Mouse (Mus musculus): ENCODE measurements at regions not wholly inside any gene's neighbourhood (a gene's known extent, or its start where the extent isn't known, plus 50 kb on each side); places are given as distances from the start of the nearest gene placed in this dataset.

DNA sequence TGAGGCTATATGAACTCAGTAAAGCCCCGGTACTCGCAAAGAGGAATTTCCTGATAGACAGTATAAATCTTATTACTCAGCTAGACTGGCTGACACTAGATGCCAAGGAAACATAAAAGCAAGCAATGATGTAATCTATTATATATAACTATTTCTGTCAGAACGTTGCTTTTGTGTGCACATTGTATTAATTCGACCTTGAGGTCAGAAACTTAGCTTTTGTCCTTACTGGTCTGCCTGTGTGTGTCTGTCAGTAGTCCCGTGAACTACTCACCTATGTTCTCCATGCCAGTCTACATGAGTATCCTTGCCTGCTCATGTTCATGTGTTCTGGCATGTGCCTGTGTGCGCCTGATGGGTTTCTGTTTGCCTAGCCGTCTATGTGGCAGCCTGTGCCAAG, 70.5 kb downstream of the Tmx1 start:
- DNase-seq (ENCODE audit: low spot score): no peak

DNA sequence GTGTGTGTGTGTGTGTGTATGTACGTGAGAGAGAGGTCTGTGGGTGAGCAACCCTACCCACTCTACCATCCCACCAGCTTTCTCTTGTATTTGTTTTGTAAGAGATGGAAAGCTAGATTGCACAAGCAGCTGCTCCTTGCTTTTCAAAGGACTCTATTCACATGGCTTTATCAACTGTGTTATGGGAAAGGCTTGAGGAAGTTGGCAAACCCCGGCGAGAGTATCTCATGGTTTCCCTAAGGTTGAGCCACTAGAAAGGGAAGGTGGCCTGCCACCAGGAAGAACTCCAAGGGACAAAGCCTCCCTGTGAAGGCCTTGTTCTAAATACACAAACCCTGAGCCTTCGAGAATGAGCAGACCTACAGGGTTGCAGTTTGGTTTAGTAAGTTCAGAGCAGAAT, 71.8 kb downstream of the Tmx1 start:
- DNase-seq (ENCODE audit: low spot score): no peak

DNA sequence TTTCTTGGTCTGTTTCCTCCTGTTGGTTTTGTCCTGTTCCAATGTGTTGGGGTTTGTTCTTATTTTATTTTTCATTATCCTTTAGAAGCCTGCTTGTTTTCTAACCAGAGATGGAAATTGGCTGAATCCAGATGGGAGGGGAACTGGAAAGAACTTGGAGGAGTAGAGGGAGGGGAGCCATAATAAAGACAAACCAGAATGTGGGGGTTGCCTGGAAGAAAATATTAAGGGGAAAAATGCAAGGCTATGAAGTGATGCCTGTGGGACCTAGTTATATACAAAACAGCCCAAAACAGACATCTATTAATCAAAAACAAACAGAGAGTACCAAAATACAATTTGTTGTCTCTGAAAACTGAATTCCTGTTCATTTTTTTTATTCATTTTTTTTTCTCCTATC, 78.8 kb downstream of the Tmx1 start:
- no peak for DNase-seq (ENCODE audit: low spot score)

DNA sequence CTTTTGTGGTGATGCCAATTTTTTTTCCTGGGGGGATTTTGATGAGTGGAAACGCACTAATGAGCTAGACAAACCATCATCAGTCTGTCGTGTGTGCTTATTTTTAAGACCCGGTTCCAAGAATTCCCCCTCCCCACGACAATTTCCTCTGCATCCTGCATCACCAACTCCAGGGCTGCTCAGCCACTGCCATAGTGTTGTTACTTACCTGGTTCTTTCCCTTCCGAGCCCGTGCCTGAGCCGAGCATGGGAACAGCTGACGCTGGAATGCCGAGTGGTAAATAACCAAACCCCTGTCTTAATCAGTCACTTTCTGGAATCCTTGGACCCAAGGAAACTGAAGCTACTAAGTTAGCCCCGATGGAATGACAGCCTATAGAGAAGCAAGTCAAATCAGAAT, 79.3 kb downstream of the Tmx1 start:
- DNase-seq (ENCODE audit: low spot score): no peak

DNA sequence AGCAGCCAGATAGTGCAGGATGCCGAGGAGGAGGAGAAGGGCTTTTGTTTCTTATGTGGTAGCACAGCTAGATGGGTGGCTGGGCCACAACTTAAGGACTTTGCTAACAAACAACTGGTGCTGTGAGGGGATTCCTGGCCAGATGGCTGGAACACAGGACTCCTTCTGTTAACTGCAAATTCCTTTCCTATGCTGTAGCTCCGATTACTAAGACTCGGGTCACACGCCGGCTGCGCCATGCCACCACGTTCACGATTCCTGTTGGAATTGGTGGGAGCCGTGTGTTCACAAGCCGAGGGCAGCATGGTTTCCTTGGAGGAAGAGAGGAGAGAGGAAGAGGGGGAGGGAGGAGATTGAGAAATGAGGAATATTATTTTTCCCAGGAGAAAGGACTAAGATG, 79.9 kb downstream of the Tmx1 start:
- no peak for DNase-seq (ENCODE audit: low spot score)

DNA sequence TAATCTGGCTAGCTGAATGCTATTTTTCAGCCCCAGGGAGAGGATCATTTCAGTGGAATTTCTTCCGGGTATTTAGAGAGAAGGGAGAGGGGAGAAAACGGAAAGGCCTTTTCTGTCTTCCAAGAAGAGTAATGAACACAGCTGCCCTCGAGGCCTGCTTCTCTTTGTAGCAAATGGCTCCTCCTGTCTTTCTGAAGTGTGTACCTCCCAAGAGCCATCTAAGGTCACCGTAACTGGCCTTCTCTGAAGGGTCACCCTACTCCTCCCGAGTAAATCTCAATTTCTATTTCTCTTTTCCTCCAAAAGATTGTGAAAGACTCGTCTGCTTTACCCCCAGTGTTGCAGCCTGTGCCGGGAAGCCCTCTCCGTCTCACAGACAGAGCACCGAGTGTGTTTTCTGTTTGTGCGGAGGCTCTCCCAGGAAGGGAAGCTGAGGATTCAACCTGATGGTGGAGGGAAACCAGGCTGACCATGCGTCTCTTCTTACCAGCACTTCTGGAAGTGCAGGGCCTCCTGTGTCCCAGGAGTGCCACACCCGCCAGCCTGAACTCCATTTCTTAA, 80.6 kb downstream of the Tmx1 start:
- no peak for DNase-seq (ENCODE audit: low spot score)

DNA sequence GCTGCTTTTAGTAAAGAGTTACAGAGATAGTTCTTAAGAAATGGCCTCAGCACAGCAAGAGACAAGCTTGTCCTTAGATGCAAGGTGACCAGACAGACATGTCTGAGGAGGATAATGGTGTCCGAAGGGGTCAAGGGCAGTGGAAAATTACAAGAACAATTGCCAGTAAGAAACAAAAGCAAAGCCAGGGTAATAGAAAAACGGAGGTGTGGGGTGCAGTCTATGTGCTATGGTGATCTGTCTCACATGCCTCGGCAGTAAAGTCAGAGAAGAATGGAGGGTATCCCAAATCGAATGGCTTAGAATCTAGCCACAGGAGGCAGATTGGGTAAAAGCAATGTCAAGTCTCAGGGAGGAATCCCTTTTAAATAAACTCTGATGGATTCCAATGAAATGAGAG, 86.2 kb downstream of the Tmx1 start:
- no peak for DNase-seq (ENCODE audit: low spot score)

DNA sequence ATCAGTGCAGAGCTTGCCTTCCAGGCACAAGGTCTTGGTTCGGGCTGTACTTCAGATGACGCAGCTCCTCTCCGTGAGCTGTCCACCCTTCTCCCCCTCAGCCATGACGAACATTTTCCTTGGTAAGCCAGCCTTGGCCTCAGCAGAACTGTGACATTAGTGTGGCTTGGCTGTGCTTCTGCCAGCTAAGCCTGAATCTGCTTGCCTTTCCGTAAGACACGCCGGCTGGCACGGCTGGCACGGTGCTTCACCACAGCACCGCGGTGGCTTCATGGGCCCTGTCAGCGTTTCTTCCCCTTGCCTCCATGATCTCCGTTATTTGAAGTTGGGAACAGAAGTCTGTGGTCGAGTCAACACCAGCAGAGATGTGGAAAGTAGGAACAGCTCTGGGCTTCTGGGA, 87.0 kb downstream of the Tmx1 start:
- DNase-seq (ENCODE audit: low spot score): no peak

DNA sequence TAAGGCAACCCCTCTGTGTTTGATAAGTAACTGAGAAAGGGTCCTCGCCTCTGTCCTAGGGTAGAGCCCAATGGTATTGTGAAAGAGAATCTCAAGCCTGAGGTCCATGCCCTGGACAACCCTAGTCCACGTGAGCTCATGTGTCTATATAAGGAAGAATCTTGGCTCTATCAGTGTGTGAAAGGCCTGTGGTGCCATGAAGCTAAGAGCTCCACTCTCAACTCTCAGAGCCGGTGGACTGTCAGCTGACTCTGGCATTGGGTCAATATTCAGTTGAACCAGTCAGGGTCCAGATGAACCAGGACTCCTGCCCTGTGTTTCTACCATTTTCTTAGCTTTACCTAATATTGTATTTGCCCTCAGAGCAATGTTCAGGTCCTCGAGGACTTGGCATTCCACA, 88.5 kb downstream of the Tmx1 start:
- DNase-seq (ENCODE audit: low spot score): no peak

DNA sequence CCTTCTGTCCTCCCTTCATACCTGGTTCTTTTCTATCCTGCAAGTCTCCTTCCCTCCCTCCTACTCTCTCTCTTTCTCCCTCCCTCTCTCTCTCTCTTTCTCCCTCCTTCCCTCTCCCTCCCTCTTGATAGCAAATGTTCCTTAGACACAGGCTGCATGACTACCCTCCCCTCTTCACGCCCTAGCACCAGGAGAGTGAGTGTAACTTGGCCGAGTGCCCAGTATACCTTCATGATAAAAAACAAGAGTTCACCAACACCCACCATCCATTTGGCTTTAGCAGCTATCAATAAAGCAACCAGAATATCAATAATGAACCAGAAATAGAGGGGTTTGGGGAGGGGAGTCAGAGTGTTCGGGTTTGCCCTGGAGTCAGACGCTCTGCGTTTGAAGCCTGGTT, 90.4 kb downstream of the Tmx1 start:
- DNase-seq (ENCODE audit: low spot score): no peak

DNA sequence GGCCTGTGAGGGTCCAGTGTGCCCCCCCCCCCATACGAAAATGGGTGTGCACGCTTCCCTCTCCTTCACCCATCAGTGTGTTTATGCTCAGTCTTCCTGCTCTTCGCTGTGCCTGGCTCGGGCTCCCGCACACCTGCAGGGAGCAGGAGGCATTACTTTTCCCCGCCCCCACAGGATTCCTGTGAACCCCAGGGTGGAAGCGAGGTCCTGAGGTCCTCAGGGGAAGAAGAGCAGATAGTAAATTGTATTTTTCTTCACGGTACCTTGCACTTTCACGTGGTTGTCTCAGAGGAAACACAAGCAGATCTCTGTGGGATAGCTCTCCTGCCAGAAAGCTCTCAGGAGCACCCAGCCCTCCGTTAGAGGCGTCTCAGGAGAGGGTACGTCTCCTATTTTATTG, 91.4 kb downstream of the Tmx1 start:
- DNase-seq (ENCODE audit: low spot score): no peak

DNA sequence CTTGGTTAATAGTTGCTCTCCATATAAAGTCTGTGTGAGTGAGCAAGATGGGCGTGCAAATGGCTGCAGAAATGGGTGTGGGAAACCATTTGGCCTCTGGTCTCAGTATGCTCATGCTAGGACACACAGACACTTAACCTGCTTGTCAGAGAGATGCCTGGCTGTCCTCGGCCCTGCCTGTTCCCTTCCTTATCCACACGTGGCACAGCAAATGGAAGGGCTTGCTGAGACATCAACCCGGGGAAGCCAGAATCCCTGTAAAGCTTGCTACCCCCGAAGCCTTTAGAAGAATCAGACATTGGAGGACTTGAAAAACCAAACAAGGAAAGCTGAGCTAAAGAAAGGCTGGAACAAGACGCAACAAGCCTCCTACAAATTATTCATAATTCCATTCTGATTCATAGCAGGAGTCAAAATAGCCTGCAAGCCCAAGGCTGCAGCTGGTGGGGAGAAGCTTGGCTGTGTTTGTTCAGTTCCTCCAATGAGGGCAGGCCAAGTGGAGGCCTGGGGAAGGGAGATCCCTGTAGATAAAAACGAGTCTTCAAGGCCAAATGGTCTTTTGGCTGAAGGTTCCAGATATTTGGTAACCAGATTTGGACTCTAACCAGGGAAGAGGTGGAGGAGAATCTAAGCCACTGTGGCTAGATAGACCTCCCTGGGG, 92.1 kb downstream of the Tmx1 start:
- no peak for DNase-seq (ENCODE audit: low spot score)

DNA sequence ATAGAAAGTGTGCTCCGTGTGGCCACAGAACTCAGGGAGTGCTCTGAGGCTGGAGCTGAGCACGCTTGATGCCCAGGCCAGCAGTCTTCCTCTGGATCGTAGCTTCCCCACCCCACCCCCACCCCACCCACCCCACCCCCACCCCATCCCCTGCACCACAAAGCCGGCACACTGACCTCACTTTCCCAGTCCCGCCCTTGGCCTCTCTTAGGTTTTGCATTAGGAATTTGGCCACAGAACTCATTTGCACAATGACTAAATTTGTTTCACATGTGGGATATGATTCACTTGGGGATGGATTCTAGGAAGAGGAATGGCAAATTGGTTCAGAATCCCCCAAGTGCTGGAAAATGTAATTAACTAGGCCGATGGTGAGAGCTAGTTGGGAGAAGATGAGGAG, 94.3 kb downstream of the Tmx1 start:
- DNase-seq (ENCODE audit: low spot score): no peak

DNA sequence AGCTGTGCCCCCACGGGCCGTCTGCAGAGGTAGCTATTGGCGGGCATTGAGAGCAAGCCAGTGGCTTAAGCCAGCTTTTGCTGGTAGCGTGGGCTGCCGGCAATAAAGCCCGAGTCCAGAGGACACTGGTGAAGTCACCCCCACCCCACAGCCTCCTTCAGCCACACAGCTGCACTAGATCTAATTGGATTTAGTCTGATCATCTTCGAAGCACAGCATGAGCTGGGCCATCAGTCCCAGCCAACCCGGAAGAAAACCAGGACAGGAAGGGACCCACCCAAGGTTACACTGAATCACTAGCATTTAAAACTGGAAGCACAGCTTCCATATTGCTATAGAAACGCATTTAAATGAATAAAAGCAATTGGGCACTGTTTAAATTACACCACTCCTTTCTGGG, 96.4 kb downstream of the Tmx1 start:
- DNase-seq (ENCODE audit: low spot score): no peak

DNA sequence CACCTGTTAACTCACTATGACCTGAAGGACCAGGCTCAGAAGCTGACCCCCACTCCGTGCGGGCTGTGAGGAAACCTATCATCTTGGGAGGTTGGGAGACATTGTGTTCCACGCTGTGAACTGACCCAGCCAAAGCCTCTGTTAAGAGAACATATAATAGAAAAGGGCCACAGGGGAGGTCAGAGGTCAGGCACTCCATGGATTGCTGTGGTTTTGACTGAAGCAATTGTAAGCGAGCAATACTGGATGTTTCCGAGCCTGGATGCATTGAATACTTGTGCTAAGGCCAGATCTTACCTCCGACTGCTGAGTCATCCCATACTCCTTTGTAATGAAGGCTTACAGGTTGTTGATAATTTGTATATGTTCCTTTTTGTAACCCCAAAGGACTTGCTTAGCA, 101.0 kb downstream of the Tmx1 start:
- no peak for DNase-seq (ENCODE audit: low spot score)

DNA sequence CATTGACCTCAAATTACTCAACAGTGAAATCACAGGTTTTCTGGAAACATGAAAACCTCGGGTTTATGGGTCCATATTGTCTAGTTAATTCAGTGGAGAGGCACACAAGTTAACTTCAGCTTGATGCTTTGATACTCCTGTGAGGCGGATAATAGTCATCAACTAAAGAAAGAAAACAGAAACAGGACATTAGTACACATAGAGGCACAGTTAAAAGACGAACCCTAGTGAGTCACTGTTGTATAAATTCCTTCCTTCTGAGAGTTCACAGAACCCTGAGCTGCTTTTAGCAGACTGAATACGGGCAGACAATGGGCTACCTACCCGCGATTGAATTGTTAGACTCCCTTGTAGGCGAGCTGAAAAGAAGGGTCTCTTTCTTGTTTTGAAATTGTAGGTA, 101.7 kb downstream of the Tmx1 start:
- no peak for DNase-seq (ENCODE audit: low spot score)

DNA sequence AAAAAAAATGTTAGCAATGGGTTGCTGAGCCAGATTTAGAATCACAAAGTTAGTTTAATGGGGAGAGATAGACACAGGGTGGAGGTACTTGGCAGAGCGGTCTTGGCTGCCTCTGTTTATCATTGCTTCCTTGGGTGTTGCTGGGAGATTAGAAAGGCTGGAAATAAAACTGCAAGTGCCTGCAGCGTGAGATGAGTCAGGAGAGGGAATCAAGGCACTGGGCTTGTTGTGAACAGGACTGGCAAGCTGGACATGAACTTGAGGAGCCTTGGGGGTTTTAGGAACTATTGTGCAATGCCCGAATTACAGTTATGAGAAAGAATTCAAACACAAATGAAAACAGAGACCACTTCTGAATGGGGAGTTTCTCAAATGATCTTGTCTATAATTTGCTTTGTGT, 102.8 kb downstream of the Tmx1 start:
- no peak for DNase-seq (ENCODE audit: low spot score)

DNA sequence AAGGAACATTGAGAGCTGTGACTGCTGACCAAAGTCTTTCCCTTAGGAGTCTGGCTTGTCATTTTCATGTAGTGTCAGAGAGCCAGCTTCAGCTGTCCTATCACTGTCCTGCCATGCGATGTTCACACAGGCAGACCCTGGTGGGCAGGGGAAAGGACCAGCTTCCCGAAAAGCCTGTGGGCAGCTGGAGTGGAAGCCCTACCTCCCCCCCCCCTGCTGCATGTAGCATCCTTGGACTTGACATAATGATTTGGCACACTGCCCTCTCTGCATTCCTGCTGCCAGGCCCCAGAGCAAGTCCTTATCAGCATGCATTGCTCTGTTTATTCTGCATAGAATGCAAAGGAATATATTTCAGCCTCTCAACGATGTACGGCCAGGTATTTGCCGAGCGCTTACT, 103.9 kb downstream of the Tmx1 start:
- DNase-seq (ENCODE audit: low spot score): no peak

DNA sequence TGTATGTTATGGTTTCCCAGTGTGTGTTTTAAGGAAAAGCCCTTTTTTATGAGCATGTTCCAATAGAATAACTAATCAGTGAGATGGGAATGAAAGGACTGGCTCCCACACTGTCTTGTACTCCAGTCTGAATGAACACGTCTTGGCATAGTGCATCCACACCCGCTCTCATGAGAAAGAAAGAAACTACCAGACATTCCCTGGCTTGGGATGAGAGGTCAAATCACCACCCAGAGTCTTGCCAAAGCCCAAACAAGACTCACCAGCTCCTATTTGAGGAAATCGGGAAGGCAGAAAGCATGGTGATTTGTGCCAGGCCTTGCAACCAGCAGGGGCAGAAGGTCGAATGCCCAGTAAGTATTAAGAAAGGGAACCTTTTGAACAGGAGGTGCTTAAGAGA, 110.6 kb downstream of the Tmx1 start:
- DNase-seq (ENCODE audit: low spot score): no peak

DNA sequence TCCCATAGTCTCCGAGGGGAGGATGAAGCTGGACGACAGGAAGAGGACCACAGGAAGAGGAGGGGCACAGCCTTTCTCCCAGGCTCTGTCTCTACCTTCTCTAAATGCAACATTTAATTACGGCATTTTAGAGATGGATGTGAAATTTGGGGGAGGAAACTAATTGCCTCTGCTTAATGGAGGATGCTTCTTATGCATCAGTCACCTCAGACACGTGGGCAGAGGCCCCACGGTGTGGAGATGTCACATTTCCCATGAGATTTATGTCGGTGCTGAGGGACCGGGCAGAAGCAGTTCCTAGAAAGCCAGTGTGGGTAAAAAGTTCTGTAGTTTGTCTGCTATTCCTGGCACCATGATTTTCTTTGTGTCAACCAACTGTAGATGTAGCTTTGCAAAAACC, 122.8 kb downstream of the Tmx1 start:
- no peak for DNase-seq (ENCODE audit: low spot score)

DNA sequence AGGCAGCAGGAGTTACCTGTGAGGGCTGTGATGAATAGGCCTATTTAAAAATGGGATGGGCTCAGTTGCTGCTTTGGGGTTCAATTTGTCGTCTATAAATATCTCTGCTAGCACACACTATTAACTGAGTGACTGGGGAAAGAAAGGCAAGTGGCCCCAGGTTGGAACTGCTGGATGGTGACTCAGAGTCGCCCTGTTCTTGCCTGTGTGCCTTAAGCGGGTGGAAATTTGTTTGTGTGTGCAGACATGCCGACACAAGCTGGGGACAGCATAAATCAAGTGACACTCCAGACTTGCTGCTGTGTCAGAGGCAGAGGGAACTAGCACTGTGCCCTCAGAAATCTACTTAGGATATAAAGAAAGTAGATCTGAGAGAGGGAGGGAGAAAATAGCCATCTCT, 124.9 kb downstream of the Tmx1 start:
- no peak for DNase-seq (ENCODE audit: low spot score)

DNA sequence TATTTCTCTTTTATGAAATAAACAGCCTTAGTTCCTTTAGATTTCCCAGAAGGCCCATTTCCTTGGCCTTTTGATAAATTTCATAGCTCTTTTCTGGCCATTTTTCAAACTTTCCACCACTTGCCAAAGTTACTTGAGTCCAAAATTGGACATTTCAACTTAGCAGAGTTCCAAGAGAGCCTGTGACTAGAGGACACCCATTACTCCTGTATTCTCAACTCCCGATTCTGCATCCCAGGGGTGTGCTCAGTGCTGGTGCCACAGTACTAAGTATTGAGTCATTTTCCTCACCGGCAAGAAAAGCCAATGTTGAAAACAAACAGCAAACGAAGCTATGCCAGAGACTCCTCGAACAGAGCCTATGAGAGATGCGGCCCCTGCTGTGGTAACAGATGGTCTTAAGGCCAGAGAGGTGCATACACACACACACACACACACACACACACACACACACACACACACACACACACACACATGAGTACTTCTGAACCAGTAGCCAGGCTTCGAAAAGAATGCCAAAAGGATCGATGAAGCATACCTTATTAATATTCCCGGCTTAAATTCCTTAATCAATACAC, 126.5 kb downstream of the Tmx1 start:
- no peak for DNase-seq (ENCODE audit: low spot score)

DNA sequence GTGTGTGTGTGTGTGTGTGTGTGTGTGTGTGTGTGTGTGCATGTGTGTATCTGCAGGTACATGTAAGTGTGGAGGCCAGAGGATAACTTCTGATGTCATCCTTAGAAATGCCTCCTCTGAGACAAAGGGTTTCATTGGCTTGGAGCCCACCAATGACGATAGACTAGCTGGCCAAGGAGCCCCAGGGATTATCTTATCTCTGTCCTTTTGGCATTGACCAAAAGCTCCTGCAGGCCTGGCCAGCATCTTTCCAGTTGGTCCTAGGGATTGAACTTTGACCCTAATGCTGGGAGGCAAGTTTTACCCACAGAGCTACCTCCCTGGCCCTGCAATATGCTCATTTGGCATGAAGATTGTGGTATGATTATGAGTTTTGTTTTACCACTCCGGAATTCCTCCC, 133.3 kb downstream of the Tmx1 start:
- no peak for DNase-seq (ENCODE audit: low spot score)

DNA sequence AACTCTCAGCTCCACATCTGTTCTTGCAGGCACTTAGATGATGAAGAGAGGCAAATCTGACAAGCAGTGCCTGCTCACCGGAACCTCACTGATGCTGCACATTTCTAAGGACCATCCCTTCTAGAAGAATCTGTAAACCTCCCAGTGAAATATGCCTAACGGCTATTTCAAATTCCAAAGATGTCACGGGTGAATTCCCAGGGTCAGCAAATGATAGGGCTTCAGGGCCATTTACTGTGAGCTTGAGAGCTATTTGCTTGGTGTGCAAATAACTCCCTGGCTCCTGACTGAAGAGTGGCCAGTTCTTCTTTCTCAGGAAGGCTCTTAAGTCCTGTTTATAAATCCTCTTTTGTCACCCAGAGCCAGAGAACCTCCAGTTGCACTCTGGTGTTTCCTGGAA, 135.3 kb downstream of the Tmx1 start:
- DNase-seq (ENCODE audit: low spot score): no peak

All from left cerebral cortex, adult 11 months (tissue).